Comparison of ENCODE assay signal across 32 mouse cellular contexts in the genomic region with DNA sequence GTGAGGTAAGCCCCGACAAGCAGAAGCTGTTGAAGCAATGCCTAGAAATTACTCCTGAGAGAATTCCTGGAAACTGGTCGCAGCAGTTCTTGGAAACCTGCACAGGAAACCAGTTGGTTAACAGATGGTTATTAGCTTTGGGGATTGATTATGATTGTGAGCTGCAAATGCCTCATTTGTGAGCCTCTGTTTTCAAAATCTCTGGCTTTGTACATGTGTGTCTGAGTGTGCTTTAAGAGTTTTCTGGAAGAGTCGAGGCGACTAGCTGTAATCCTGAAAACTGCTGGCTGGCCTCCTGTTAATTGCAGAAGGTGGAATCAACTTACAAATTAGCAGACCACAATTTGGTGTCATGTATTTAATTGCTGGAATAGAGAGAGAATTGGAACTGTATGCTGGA. TPM values are rescaled to one million over a fixed set of nuclear protein-coding genes. Genes with fewer than 3 reads are reported as not detected.
DNase-seq lines count a peak whose midpoint lies in the region; ATAC-seq lines count a peak whose summit lies in the region.
"Had no signal": no experiment of that assay in that cellular context is flagged by ENCODE, and none has a peak within 500 bp of the region (broad histone marks: within the 10 kb centered on the region; RNA-seq: fewer than 3 reads in every experiment).

No protein-coding gene starts in this region.

- H3K4me1 ChIP-seq in forebrain, embryonic 15.5 days, result no peaks in the 10 kb centered on the region
- H3K4me1 ChIP-seq in forebrain, embryonic 12.5 days, result no peaks in the 10 kb centered on the region
- no peaks in the 10 kb centered on the region for H3K4me1 ChIP-seq in forebrain, embryonic 16.5 days (replicated peaks; ENCODE audit: control insufficient read depth, insufficient read depth, low read length)
- H3K4me1 ChIP-seq: embryonic facial prominence, embryonic 12.5 days; heart, embryonic 10.5 days; heart, embryonic 15.5 days; stomach, embryonic 15.5 days had no signal

- H3K4me2 ChIP-seq in forebrain, embryonic 15.5 days (replicated peaks), result no peak overlapping the region
- H3K4me2 ChIP-seq in forebrain, embryonic 12.5 days, result no peak overlapping the region
- no peak overlapping the region for H3K4me2 ChIP-seq in forebrain, embryonic 16.5 days (ENCODE audit: low read length)
- H3K4me2 ChIP-seq: embryonic facial prominence, embryonic 12.5 days; heart, embryonic 15.5 days; stomach, embryonic 15.5 days had no signal

- no peaks in the 10 kb centered on the region for H3K27me3 ChIP-seq in forebrain, embryonic 15.5 days
- H3K27me3 ChIP-seq in forebrain, embryonic 12.5 days, result no peaks in the 10 kb centered on the region
- H3K27me3 ChIP-seq in forebrain, embryonic 16.5 days (replicated peaks; ENCODE audit: control insufficient read depth, insufficient read depth, low read length), result no peaks in the 10 kb centered on the region
- H3K27me3 ChIP-seq: embryonic facial prominence, embryonic 12.5 days; heart, embryonic 15.5 days; stomach, embryonic 15.5 days had no signal

- peak; percentile 4 for DNase-seq in layer of hippocampus, adult 9-10 months (ENCODE audit: low spot score)
- DNase-seq in Muller cell, postnatal 12 days (ENCODE audit: inconsistent ontology term), result no peak
- no peak for DNase-seq in cerebellum, postnatal 36 days
- DNase-seq: adrenal gland, adult 8-10 months; B cell, adult 2 months; cerebellum, adult 11-12 months; cerebellum, postnatal 25 days; gastrocnemius, postnatal 25 days; kidney, adult 2 months; kidney, postnatal 4 days; liver; lung, adult 2 months; lung, postnatal 10 days; midbrain, embryonic 14.5 days; retina, postnatal 1 day; right cerebral cortex, postnatal 14 days had no signal

- 54% methylated on average over 4 of the region's 4 CpGs for WGBS in forebrain, embryonic 15.5 days
- 68% methylated on average over 4 of the region's 4 CpGs for WGBS in forebrain, embryonic 12.5 days
- WGBS in forebrain, embryonic 16.5 days, result 40% methylated on average over 4 of the region's 4 CpGs

- peak; percentile 57 for ATAC-seq in forebrain, embryonic 15.5 days (replicated peaks)
- no peak for ATAC-seq in forebrain, embryonic 12.5 days (ENCODE audit: low FRiP score)
- ATAC-seq in forebrain, embryonic 16.5 days, result peak; percentile 79
- ATAC-seq: activated CD4-positive, CD25-positive, alpha-beta regulatory T cell, adult 4 months; hindbrain, embryonic 16.5 days had no signal

- H3K4me3 ChIP-seq in forebrain, embryonic 15.5 days, result no peak overlapping the region
- H3K4me3 ChIP-seq in forebrain, embryonic 12.5 days (replicated peaks), result no peak overlapping the region
- H3K4me3 ChIP-seq in forebrain, embryonic 16.5 days (replicated peaks; ENCODE audit: low read length), result no peak overlapping the region
- H3K4me3 ChIP-seq: embryonic facial prominence, embryonic 12.5 days; heart, embryonic 10.5 days; heart, embryonic 15.5 days; stomach, embryonic 15.5 days had no signal

- no peaks in the 10 kb centered on the region for H3K36me3 ChIP-seq in forebrain, embryonic 15.5 days
- H3K36me3 ChIP-seq in forebrain, embryonic 12.5 days (replicated peaks), result no peaks in the 10 kb centered on the region
- no peaks in the 10 kb centered on the region for H3K36me3 ChIP-seq in forebrain, embryonic 16.5 days (ENCODE audit: control insufficient read depth, insufficient read depth)
- H3K36me3 ChIP-seq: embryonic facial prominence, embryonic 12.5 days; heart, embryonic 10.5 days; heart, embryonic 15.5 days; stomach, embryonic 15.5 days had no signal

- H3K9ac ChIP-seq in forebrain, embryonic 15.5 days (replicated peaks), result no peak overlapping the region
- H3K9ac ChIP-seq in forebrain, embryonic 12.5 days, result no peak overlapping the region
- no peak overlapping the region for H3K9ac ChIP-seq in forebrain, embryonic 16.5 days (replicated peaks; ENCODE audit: low read depth, low read length)
- H3K9ac ChIP-seq: embryonic facial prominence, embryonic 12.5 days; heart, embryonic 15.5 days; liver, embryonic 14.5 days; stomach, embryonic 15.5 days had no signal

- H3K27ac ChIP-seq in forebrain, embryonic 15.5 days (replicated peaks), result no peak overlapping the region
- no peak overlapping the region for H3K27ac ChIP-seq in forebrain, embryonic 12.5 days
- no peak overlapping the region for H3K27ac ChIP-seq in forebrain, embryonic 16.5 days (ENCODE audit: low read length)
- H3K27ac ChIP-seq: embryonic facial prominence, embryonic 12.5 days; heart, embryonic 10.5 days; heart, embryonic 15.5 days; liver, embryonic 14.5 days; macrophage; stomach, embryonic 15.5 days had no signal

- H3K9me3 ChIP-seq in forebrain, embryonic 15.5 days, result no peaks in the 10 kb centered on the region
- no peaks in the 10 kb centered on the region for H3K9me3 ChIP-seq in forebrain, embryonic 12.5 days
- H3K9me3 ChIP-seq in forebrain, embryonic 16.5 days (ENCODE audit: control insufficient read depth, low read length), result no peaks in the 10 kb centered on the region
- H3K9me3 ChIP-seq: embryonic facial prominence, embryonic 12.5 days; heart, embryonic 10.5 days; heart, embryonic 15.5 days; stomach, embryonic 15.5 days had no signal

RNA-seq across cellular contexts. Expression of a gene that starts 3.5 kb away (rescaled TPM):
- not detected in 2 replicates for polyA plus RNA-seq in forebrain, embryonic 15.5 days (2015; fragmentation: Nextera tagmentation; extraction: Ambion mirVana)
- polyA plus RNA-seq in forebrain, embryonic 12.5 days (2016; fragmentation: Nextera tagmentation; extraction: Ambion mirVana), result not detected in 2 replicates
- polyA plus RNA-seq in forebrain, embryonic 16.5 days (2015; fragmentation: Nextera tagmentation; extraction: Ambion mirVana), result not detected in 2 replicates
- polyA plus RNA-seq: activated CD4-positive, CD25-positive, alpha-beta regulatory T cell, adult 4 months; embryonic facial prominence, embryonic 12.5 days; heart, embryonic 10.5 days; heart, embryonic 15.5 days; hindbrain, embryonic 11.5 days; hindbrain, embryonic 16.5 days; intestine, embryonic 14.5 days; kidney, adult 2 months; kidney, embryonic 16.5 days; limb, embryonic 11.5 days; liver, embryonic 14.5 days; lung, adult 2 months; macrophage; midbrain, embryonic 14.5 days; neural tube, embryonic 14.5 days; stomach, embryonic 15.5 days had no signal

RNA-seq across cellular contexts. Expression of a gene that starts 10.7 kb away (rescaled TPM):
- polyA plus RNA-seq in forebrain, embryonic 15.5 days (2015; fragmentation: Nextera tagmentation; extraction: Ambion mirVana), result not detected in 2 replicates
- not detected in 2 replicates for polyA plus RNA-seq in forebrain, embryonic 12.5 days (2016; fragmentation: Nextera tagmentation; extraction: Ambion mirVana)
- 0.45 TPM in 1 of 2 replicates, not detected in the other for polyA plus RNA-seq in forebrain, embryonic 16.5 days (2015; fragmentation: Nextera tagmentation; extraction: Ambion mirVana)
- polyA plus RNA-seq: activated CD4-positive, CD25-positive, alpha-beta regulatory T cell, adult 4 months; embryonic facial prominence, embryonic 12.5 days; heart, embryonic 10.5 days; heart, embryonic 15.5 days; hindbrain, embryonic 11.5 days; hindbrain, embryonic 16.5 days; intestine, embryonic 14.5 days; kidney, adult 2 months; kidney, embryonic 16.5 days; limb, embryonic 11.5 days; liver, embryonic 14.5 days; lung, adult 2 months; macrophage; midbrain, embryonic 14.5 days; neural tube, embryonic 14.5 days; stomach, embryonic 15.5 days had no signal

RNA-seq across cellular contexts. Expression of a gene that starts 19.3 kb away (rescaled TPM):
- polyA plus RNA-seq in forebrain, embryonic 15.5 days (2015; fragmentation: Nextera tagmentation; extraction: Ambion mirVana), result not detected in 2 replicates
- polyA plus RNA-seq in forebrain, embryonic 12.5 days (2016; fragmentation: Nextera tagmentation; extraction: Ambion mirVana), result not detected in 2 replicates
- polyA plus RNA-seq in forebrain, embryonic 16.5 days (2015; fragmentation: Nextera tagmentation; extraction: Ambion mirVana), result not detected in 2 replicates
- polyA plus RNA-seq: embryonic facial prominence, embryonic 12.5 days; heart, embryonic 10.5 days; heart, embryonic 15.5 days; hindbrain, embryonic 11.5 days; hindbrain, embryonic 16.5 days; intestine, embryonic 14.5 days; kidney, adult 2 months; kidney, embryonic 16.5 days; limb, embryonic 11.5 days; liver, embryonic 14.5 days; lung, adult 2 months; macrophage; midbrain, embryonic 14.5 days; neural tube, embryonic 14.5 days; stomach, embryonic 15.5 days had no signal

RNA-seq across cellular contexts. Expression of a gene that starts 26.1 kb away (rescaled TPM):
- polyA plus RNA-seq in forebrain, embryonic 15.5 days (2015; fragmentation: Nextera tagmentation; extraction: Ambion mirVana), result not detected in 2 replicates
- polyA plus RNA-seq in forebrain, embryonic 12.5 days (2016; fragmentation: Nextera tagmentation; extraction: Ambion mirVana), result not detected in 2 replicates
- polyA plus RNA-seq in forebrain, embryonic 16.5 days (2015; fragmentation: Nextera tagmentation; extraction: Ambion mirVana), result not detected in 2 replicates
- polyA plus RNA-seq: activated CD4-positive, CD25-positive, alpha-beta regulatory T cell, adult 4 months; embryonic facial prominence, embryonic 12.5 days; heart, embryonic 10.5 days; heart, embryonic 15.5 days; hindbrain, embryonic 11.5 days; hindbrain, embryonic 16.5 days; intestine, embryonic 14.5 days; kidney, adult 2 months; kidney, embryonic 16.5 days; limb, embryonic 11.5 days; liver, embryonic 14.5 days; lung, adult 2 months; macrophage; midbrain, embryonic 14.5 days; neural tube, embryonic 14.5 days; stomach, embryonic 15.5 days had no signal

RNA-seq across cellular contexts. Expression of a gene that starts 29.8 kb away (rescaled TPM):
- not detected in 2 replicates for polyA plus RNA-seq in forebrain, embryonic 15.5 days (2015; fragmentation: Nextera tagmentation; extraction: Ambion mirVana)
- polyA plus RNA-seq in forebrain, embryonic 12.5 days (2016; fragmentation: Nextera tagmentation; extraction: Ambion mirVana), result not detected in 2 replicates
- polyA plus RNA-seq in forebrain, embryonic 16.5 days (2015; fragmentation: Nextera tagmentation; extraction: Ambion mirVana), result not detected in 2 replicates
- polyA plus RNA-seq: activated CD4-positive, CD25-positive, alpha-beta regulatory T cell, adult 4 months; embryonic facial prominence, embryonic 12.5 days; heart, embryonic 10.5 days; heart, embryonic 15.5 days; hindbrain, embryonic 11.5 days; hindbrain, embryonic 16.5 days; intestine, embryonic 14.5 days; kidney, adult 2 months; limb, embryonic 11.5 days; liver, embryonic 14.5 days; lung, adult 2 months; macrophage; midbrain, embryonic 14.5 days; neural tube, embryonic 14.5 days; stomach, embryonic 15.5 days had no signal
